Mouse (Mus musculus) gonadal fat pad, adult 2 months (tissue): ENCODE data around the gene Trmo. TPM values are rescaled to one million over a fixed set of nuclear protein-coding genes. Genes with fewer than 3 reads are reported as not detected.
A peak's percentile ranks its signal among the peaks of the same experiment; 100 is the strongest.

ENCODE experiments used
- DNase-seq: peaks from one replicate; pipeline ENCODE4 v3.0.0-alpha.2; 2012; ENCODE audit warnings: low read depth
- polyA plus RNA-seq: library from polyadenylated mRNA; depleted of rRNA; stranded (reverse); fragments of >200 nt; gene quantifications from 2 replicates; pipeline ENCODE4 v1.2.3, GENCODE M21; 2012

The Trmo gene
- polyA plus RNA-seq, 1 experiment: 6.7 TPM

DNA sequence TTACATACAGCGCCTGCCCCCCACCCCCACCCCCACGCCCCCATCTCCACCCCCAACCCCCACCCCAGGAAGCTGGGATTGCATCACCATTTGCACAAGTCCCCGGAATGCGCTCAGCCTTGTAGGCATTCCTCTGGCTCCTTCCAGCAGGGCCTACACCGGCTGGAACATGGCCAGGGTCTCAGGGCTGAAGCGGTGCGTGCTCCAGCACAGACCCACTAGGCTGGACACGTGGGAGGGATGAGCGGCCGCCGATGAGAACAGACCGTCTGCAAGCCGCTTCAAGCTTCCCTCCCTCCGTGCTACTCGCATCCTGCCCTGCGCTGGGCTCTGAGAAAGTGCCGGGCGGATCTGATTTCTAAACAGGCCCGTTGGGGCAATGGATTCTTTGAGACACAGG is 18.2 kb downstream of the Trmo start:
- no peak for DNase-seq

- peak; percentile 66 for DNase-seq
These were observed 18.8 kb downstream of the Trmo start for GRCm38 (mm10) chr4:46370406-46370805.

- no peak for DNase-seq
These were observed 20.2 kb downstream of the Trmo start for GRCm38 (mm10) chr4:46369070-46369469.

DNA sequence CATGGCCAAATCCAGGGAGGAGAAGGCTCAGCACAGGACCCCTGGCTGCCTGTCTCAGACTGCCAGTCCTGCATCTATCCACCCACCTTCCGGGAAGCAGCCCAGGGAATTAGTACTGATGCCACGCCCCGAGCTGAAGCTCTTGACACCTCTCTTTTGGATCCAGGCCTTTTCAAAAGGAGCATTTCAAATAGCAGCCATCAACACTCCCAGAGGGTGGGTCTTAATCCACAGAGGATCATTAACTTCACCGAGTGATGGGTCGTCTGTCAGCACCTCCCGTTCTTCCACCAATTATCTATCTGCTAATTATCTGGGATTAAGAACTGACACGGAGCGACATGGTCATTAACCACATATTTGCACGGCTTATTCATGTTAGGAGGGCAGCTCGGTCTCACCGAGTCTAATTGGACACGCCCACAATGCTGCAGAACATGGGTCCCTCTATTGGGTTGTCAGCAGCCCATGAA is 21.7 kb downstream of the Trmo start:
- DNase-seq: no peak

DNA sequence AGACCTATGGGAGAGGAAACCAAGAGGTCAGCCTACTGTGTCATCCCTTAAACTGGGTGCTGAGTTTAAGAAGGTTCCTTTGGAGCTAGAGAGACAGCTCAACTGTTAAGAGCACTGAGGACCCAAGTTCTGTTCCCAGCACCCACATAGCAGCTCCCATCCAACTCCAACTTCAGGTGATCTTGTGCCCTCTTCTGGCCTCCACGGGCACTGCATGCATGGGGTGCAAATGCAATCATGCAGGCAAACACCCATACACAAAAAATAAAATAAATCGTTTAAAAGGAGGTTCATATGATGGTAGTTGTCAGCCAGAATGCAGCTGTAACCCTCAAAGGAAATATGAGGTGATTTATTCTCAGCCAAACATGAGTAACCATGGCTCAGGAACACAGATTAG is 24.9 kb downstream of the Trmo start:
- no peak for DNase-seq

DNA sequence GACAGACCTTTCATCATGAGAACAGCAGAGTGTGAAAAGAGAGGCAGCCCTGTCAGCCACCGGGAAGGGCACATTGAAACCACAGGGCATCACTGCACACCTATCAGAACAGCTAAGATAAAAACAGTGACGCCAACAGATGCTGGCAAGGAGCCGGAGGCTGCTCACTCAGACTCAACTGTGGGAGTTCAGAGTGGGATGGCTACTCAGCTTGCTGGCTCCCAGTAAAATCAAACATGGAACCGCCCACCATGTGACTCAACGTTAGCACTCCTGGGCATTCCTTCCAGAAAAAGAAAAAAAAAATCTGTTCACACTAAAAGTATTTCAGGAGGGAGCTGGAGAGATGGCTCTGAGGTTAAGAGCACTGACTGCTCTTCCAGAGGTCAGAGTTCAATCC is 28.0 kb downstream of the Trmo start:
- no peak for DNase-seq

GRCm38 (mm10) chr4:46359539-46360253 is 29.5 kb downstream of the Trmo start:
- no peak for DNase-seq

- DNase-seq: no peak
These were observed 32.7 kb downstream of the Trmo start for GRCm38 (mm10) chr4:46356351-46357133.

DNA sequence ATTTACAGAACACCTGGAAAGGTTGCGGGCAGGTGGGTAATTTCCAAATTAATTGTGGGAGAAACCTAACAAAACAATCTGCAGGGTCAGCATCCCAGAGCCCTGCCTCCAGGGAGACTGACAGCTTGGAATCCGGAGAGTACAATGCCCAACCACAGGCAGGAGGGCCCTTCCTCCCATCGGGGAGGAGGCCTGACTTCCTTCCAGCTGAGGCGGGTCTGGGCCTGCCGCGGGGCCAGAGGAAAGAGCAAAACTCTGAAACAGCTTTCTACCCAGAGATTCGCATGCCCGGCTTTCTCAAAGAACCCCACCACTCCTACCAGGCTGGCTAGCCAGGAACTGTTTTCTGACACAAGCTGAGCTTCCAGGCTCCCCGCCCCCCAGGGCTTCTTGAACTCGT is 36.2 kb downstream of the Trmo start:
- no peak for DNase-seq

DNA sequence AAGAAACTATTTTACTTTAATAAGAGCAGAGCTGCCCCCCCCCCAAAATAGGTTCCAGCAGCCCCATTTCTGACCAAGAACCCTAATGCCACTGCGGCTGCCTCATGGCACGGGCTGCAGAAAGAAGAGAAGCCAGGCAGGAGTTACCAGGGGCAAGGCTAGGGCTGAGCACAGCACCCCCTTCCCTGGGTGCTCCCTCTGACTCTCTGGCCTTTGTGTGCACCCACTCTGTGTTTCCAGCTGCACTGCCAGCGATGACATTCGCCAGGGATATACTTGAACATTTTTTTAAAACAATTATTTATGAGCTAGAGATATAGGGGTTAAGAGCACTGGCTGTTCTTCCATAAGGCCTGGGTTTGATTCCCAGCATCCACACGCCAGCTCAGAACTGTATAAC is 39.7 kb downstream of the Trmo start:
- DNase-seq: no peak

GRCm38 (mm10) chr4:46348897-46349296 is 40.3 kb downstream of the Trmo start:
- DNase-seq: no peak

GRCm38 (mm10) chr4:46347580-46348515 is 41.4 kb downstream of the Trmo start:
- DNase-seq: no peak

DNA sequence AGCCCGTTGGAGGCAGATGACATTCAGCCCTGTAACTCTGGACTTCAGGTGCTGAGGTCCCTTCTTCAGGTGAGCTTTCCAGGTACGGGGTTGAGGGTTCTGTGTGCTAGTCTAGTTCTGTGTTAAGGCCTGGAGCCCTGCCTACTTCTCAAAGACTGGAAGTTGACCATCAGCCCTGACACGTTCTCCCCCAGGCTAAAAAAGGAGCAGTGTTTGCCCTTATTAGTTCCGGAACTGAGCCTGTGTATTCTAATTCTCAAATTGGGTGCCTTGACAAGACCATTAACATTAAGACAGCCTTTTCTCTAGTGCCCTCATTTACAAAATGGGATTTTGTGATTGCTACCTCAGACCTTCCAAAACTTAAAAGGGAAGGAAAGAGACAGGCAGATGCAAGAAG is 42.1 kb downstream of the Trmo start:
- no peak for DNase-seq

DNA sequence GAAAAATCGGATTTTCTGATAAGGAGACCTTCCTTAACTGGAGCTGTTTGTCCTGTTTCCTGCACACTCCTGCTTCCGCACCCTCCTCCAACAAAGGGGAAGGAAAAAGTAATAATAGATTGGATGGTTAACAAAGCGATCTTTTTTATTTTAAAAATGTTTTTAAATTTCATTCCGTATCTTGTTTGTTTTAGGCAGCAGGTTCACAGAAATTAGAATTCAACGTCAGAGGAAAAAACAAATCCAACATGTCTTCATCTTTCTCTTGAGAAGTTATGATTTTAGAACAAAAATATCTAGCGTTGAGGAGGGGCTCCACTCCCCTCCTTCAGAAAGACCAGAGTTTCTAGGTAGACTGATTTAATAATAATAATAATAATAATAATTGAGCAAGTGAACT is 43.0 kb downstream of the Trmo start:
- DNase-seq: no peak

- no peak for DNase-seq
These were observed 43.5 kb downstream of the Trmo start for GRCm38 (mm10) chr4:46345773-46346100.

- no peak for DNase-seq
These were observed 44.0 kb downstream of the Trmo start for GRCm38 (mm10) chr4:46345056-46345772.

DNA sequence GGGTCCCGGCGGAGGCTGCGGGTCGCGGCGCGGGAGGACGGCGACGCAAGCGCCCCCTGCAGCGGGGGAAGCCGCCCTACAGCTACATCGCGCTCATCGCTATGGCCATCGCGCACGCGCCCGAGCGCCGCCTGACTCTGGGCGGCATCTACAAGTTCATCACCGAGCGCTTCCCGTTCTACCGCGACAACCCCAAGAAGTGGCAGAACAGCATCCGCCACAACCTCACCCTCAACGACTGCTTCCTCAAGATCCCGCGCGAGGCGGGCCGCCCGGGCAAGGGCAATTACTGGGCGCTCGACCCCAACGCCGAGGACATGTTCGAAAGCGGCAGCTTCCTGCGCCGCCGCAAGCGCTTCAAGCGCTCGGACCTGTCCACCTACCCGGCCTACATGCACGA is 44.9 kb downstream of the Trmo start:
- DNase-seq: no peak

- no peak for DNase-seq
These were observed 45.5 kb downstream of the Trmo start, which contains the start of gene Foxe1 for GRCm38 (mm10) chr4:46343596-46344260. Foxe1 (plus strand) TSS chr4:46343609.

GRCm38 (mm10) chr4:46342711-46343286 is 46.4 kb downstream of the Trmo start:
- DNase-seq: no peak

DNA sequence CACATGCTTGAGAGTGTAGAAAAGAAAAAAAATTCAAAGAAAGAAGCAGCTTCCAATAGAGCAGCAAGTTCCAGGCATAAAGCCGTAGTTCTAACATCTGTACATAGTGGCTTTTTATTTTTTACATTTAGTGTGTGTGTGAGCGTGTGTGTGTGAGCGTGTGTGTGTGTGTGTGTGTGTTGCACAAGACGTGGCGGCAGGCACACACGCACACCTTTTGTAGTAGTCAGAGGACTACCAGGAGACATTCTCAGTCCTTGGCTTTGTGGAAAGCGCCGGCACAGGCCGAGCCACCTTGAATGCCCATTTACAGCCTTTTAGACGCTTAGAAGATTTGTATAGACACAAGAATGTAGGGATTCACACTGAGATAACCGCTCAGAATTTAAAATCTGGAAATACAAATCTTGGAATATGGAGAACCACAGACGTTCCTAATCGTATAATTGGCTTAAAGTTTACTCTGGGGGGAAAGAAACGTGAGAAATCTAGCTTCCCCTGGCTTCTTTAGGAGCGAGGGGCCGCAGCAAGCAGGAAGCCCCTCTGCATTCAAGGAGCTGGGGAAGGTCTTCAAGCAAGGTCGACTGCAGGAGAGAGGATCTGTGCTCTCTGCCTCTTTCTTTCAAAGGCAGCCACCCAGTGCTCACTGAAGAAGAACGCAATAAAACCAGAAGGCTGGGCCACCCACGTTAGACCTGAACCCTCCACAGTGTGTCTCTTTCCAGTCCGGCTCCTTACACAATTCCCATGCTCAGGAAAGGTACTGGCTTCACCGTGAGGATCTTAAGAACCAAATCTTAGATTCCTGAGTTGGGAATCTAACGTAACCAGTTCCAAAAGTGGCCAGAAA is 47.2 kb downstream of the Trmo start:
- no peak for DNase-seq
